Mouse (Mus musculus) embryo, embryonic 10 days (tissue): ENCODE results near the gene Nxpe2.

ENCODE experiments used
- DNase-seq: peaks from one replicate; pipeline ENCODE4 v3.0.0-alpha.2; 2015; ENCODE audit warnings: low spot score

Gene Nxpe2

DNA sequence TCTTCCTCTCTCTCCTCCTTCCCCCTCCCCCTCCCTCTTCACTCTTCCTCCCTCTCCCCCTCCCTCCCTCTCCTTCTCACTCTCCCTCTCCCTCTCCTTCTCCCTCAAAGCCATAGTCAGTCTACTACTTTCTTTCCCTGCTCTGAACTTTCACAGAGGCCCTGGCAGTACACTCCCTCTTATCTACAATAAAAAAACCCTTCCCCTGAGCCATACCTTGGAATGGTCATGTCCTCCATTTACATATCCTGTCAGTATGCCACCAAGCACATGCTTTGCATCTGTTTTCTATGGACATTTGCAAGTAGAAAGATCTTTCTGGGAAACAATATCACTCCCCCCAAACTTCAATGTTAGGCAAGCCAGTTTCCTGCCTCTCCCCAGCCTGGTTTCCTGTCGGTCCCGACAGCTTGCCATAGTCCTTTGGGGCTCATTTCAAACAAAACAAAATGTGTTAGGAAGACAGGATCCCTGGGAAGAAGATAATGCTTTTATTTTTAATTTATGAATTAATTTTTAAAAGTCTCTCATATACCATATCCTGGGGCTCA is at the start of gene Nxpe2:
Gene Nxpe2, minus strand, starts transcription at position 307 of the 551 bp plus-strand sequence.
- no peak for DNase-seq

DNA sequence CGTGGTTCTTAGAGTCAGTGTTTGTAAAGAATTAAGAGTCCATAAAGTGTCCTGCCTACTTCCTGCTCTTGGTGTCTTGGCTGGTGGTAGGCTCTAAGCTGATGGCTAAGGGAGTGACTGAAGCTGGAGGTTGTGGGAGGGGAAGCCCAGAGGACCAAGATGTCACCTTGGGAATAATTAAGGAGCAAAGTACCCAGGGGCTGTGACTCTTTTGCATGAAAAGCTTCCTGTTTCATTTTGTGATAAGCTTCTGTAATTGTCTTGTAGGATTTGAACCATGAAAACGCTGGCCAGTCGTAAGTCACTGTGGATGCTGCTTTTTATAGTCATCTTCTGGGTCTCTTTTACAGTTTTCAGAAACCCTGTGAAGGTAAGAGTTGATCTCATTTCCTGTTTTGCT is 36.7 kb upstream of the Nxpe2 start:
- DNase-seq = no peak

DNA sequence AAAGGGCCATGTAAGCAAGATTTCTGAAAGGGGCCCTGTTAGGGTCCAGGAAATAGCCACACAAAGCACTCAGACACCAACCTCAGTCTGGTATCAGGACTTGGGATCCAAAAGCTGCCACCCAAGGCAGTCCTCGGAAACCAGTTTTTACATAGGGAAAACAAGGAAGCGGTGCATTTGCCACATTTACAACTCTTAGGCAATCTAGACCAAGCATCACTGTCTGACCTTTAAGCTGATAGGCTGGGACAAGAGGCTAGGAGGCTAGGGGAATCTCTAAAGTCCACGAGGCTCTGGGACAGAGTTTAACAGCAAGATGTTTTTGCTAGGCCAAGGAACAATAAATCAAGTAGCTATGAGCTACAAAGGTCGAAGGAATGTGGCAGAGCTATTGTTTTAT is 35.2 kb upstream of the Nxpe2 start:
- no peak for DNase-seq

DNA sequence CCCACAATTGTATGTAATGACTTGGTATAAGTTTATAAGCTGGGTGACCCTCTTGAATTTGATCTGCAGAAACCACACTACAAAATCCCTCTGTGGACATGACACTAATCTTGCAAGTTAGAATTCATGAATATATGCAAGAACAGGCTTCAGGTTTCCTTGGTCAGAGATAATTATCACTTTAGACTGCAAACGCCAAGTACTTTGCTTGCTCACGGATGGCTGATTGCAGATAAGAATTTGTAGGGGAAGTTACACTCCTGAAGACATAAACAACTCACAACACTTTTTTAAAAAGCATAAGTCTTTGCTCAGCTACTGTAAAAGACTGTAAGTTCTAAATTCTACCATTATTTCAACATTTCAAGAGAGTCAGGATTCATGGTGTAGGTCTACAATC is 21.1 kb upstream of the Nxpe2 start:
- no peak for DNase-seq

DNA sequence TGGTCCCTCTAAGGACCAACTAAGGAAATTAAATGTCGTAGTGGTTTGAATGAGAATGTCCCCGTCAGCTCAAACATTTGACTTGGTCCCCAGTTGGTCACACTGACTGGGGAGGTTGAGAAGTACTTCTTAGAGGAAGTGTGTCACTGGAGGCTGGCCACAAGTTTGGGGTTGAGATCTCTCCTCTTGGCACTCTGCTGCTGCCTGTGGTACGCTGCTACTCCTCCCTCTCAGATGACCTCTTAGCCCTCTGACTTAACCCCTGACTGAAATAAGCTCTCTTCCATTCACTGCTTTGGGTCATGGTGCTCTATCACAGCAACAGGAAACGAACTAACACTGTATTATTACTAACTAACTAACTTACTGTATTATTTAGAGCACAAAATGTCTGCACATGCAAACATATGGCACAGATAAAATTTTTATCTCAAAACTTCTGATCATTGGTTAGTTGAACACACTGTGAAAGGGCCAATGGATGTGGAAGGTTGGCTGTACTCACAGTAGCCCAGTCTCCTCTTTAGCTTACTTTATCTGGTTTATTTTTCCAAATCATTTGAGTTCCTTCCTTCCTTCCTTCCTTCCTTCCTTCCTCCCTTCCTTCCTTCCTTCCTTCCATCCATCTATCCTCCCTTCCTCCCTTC is 20.1 kb upstream of the Nxpe2 start:
- DNase-seq = no peak

DNA sequence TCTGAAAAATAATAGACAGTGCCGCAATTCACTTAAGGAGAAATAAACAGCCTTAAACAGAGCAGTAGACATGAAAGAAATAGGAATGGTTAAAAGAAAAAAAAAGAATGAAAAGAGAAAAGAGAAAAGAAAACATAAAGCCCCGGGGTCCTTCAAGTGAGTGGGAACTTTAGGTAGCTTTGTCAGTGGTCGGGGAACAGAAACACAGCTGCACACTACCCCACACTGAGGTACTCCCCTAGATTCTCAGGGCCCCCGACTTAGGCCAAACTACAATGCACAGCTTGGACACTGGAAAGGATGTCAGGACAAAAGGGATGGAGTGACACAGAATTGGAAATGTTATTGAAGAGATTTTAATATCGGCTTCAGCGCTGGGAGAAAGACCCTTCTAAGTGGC is 9.5 kb upstream of the Nxpe2 start:
- DNase-seq = no peak

DNA sequence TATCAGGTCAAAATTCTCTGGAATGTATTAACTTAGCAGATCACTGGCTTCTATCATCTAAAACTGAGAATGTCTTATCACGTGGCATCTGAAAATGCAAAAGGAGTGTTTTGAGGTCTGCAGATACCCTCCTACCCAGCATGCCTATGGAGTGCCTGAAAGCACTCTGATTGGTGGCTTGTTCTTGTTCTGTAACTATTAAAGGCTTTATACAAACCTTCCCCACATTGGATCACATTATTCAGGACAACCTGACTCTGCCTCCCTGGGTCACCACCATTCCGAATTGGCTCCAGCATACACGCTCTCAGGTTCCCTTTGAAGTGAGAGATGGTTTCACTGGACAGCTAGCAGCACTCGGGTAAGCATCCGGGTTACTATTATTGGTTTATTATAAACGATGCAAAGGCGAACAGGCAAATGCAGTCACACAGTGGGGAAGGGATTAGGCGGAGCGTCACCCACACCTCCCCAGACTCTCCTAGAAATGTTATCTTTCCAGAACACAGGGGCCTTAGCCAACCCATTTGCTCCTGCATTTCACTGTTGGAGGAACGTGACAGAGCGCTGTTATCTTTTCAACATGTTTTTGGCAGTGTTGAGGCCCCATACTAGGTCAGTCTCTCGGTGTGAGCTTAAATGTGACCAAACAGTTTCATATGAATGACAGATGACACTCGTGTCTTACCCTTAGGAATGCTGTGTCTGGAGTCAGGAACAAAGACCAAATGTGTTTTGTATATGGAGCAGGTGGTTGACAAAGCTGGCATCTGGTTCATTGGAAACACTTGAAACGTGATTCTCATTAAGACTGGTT is 8.8 kb upstream of the Nxpe2 start:
- DNase-seq = peak; percentile 11

DNA sequence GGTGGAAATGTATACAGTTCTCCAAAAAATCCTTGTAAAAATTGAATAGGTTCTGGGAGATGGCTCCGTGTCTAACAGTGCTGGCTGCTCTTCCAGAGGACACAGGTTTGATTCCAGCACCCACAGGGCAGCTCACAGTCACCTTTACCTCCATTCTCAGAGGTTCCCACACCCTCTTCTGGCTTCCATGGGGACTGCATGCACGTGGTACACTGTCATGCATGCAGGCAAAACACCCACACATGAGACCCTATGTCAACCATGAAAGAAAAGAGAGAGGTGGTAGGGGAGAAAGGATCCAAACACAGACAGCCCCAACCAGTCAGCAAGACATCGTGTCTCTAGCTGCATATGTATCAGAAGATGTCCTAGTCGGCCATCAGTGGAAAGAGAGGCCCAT is 7.6 kb upstream of the Nxpe2 start:
- no peak for DNase-seq

DNA sequence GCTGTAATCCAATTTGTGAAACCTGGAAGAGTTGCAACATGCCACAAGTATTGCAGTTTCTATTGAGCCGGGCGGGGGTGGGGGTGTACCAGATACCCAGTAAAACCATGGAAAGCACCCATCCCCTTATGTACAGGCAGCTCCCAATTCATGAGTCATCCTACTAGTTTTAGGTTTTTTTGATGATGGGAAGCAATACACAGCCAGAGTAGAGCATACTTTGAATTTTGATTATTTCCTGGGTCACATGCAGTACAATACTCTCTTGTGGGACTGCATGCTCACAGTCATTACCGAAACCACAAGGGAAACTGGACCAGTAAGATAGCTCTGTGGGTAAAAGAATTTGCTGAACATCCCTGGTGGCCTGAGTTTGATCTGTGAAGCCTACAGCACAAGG is 3.8 kb upstream of the Nxpe2 start:
- DNase-seq = no peak

DNA sequence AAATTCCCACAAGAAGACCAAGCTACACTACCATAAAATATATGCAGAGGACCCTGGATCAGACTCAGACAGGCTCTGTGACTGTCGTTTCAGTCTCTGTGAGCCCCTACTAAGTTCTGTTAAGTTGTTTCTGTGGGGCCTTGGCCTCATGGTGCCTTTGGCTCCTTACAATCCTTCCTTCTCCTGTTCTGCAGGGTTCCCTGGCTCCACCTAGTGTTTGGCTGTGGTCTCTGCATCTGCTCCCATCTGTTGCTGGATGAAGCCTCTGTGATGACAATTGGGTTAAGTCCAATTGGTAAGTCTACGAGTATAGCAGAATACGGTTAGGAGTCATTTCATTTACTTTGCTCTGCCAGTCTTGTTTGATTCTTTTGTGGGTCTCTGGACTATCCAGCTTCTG is 1.5 kb upstream of the Nxpe2 start:
- peak; percentile 83 for DNase-seq

DNA sequence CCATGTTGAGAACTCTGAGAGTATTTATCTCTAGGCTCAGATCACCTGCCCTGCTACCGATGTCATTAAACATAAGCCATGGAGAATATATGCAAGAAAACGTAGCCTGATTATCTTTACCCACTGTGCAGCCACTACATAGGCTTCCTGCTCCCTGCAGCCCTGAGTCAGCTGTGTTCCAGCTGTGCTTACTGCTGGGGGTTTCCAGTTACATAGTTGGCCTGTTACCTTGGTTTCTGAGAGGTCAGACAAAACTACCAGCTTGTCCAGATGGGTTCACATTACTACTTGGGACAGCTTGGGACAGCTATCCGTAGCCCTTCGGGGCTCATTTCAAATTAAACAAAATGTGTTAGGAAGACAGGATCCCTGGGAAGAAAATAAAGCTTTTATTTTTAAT is 868 bp upstream of the Nxpe2 start:
- peak; percentile 59 for DNase-seq

DNA sequence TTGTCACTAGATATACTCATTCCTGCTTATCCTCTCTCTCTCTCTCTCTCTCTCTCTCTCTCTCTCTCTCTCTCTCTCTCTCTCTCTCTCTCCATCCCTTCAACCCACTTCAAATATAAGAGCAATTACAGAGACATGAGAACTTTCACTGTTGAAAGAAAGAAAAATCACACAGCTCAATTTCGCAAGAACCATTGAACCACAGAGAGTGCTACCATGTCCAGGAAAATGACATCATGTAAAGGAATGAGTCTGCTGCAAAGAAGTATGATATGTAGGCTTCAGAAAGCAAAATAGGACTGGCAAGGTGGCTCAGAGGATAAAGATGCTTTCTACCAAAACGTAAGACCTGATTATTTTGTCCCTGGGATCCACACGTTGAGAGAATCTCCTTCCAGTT is 7.4 kb downstream of the Nxpe2 start:
- no peak for DNase-seq

DNA sequence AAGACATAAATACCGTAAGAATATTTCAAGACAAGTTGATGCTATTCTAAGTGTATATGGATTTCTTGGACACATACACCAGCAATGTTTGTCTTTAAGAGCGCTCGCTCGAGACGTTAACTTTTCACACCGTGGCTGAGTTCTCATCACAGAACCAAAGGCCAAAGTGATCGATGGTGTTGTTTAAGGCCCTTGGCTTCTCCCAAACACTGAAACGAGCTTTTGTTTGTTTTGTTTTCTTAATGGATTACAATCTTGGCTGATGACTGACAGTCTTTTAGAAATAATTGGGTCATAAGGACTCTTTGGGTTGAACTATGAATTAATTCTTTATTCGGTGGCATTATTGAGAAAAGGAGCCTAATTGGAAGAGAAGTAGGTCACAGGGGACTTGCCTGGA is 7.8 kb downstream of the Nxpe2 start:
- DNase-seq = no peak

DNA sequence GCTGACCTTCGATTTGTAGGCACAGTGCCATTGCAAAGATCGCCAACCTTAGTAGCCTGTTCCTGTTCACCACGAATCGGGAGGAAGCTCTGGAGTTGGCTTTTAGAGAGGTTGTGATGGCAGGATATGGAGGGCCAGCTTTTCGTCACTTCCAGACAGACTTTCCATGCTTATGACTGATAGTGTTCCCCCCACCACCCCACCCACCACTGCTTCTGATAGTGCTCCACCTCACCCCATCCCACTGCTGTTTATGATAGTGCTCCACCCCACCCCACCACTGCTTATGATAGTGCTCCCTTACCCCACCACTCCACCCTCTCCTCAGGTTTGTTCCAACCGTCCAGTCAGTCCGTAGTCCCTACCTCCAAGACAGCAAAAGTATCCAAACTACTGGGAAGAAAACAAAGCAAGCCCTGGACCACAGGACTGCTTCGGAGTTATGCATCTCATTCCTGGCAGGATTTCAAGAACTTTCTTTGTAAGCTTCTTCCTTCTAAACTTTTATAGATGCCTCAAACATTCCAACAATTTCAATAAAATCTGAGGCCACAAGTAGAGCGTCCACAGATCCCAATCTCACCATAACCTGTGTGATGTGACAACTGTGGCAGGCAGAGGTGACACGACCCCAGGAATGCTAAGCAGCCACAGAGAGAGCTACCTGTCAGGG is 12.4 kb downstream of the Nxpe2 start:
- DNase-seq = no peak

DNA sequence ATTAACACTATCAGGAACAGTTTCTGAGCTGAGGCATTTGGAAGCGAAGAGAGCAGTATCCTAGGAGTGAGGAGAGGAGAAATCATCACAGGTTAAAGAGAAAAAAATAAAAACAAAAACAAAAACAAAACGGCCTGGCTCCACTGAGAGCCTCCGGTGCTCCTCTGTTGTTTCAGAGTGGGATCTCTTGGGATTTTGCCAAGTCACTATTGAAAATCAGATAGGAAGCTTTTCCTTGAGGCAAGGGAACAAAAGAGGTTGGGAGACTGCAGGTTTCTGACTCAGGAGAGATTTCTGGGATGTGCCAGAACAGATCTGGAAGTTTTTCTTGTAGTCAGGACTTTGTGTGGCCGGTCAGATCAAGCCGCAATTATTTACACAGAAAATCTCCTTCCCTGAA is 13.7 kb downstream of the Nxpe2 start:
- no peak for DNase-seq

DNA sequence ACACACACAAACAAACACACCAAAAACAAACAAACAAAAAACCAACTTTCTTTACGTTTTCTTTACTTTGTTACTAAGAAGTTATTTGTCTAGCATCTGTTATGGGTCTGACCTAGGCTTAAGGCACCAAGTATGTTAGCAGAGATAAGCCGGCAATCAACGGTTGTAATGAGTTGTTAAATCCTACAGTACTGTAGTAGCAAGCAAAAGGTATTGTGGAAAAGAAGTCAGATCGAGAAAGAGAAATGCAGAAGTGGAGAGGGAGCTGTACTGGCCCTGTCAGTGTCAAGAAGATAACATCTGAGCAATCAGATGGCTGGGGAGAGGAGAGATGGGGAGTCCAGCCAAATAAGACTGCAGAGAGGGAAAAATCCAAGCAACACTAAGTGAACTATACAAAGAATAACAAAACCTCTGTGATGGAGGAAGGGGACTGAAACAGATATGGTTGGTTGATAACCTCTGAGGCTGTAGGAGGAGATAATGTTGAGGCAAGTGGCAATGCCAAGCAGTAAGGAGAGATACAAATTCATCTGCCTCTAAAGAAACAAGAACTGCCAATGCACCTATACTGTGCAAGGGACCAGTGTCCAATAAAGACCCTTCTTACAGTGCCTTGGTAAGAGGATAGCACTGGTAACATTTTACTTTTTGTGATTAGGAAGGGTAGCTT is 14.3 kb downstream of the Nxpe2 start:
- no peak for DNase-seq

DNA sequence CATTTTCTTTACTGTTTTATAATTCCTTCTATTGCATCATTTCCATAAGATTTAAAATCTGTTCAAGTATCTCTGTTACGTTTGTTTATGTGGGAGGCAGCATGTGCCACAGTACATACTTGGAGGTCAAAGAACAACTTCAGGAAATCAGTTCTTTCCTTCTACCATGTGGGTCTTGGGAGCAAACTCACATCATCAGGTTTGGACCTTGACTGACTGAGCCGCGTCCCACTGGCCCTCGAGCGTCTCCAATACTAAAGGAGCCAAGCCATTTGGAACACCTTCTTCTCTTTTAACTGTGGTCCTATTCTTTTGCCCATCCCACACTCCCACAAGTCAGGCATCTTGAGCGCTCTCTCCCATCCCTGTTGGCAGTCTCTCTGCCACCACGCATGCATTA is 23.7 kb downstream of the Nxpe2 start:
- no peak for DNase-seq

DNA sequence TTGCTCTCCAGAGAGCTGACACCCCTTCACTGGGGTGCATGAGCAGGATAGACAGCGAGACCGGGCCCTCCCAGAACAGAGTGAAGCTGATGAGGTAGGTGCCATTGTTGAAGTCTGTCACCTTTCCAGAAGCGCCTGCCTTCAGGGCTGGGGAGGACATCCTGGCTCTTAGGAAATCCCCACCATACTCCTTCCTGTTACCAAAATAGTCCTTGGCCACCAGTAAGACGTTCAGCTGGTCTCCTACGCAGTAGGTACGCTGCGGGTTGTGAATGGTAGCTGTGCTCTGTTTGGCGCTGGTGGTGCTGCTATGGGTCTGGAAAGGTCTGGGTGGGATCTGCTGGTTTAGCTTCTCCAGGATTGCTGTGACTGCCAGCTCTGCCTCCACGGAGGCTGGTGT is 26.9 kb downstream of the Nxpe2 start:
- DNase-seq = no peak

DNA sequence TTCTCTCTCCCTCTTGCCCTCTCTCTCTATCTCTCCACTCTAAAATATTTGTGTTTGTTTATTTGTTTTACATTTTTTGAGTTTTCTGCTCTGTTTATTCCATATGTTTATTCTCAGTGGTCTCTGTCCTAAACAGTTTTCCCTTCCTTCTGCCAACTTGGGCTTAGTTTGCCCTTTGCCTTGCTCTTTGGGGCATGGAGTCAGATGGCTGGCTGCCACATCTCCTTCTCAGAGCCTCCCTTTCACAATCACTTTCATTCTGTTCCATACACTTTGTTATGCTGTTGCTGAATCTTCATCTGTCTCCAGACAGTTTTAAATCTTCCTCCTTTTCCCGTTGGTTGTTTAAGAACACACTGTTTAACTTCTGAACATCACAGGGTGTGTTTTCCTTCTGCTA is 37.4 kb downstream of the Nxpe2 start:
- DNase-seq = no peak

DNA sequence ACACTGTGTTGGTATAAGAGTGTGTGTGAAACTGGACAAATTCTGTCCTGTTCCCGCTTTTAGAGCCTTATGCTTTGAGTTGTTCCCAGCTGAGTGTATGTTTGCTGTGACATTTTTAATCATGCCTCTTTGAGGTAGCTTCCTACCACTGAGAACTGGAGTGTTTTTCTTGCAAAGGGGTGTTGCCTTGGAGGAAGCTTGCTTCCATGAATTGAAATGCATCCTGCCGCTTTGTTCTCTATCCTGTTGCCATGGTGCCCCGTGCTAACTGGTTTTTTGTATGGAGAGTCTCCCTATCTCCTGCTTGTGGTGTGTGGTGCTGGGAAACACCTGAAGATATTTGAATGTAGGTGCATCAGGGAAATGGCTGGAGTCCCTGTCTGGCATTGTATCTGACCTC is 39.1 kb downstream of the Nxpe2 start:
- peak; percentile 50 for DNase-seq

DNA sequence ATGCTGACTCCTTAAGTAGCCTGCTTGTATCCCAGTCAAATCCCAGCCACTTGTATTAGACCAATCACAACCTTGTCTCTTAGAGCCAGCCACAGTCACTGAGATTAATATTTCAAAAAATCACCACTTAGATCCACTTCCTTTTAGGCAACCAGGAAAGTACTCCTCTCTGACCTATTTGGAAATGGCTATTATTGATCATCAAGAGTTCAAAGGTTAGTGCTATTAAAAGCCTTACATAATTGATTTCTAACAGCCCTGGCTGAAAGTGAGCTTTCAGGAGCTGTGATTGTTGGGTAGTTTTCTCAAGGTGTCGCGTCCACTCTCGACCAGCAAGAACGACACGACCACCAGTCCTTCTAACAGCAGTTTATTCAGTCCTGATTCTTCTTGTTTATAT is 42.0 kb downstream of the Nxpe2 start:
- no peak for DNase-seq

DNA sequence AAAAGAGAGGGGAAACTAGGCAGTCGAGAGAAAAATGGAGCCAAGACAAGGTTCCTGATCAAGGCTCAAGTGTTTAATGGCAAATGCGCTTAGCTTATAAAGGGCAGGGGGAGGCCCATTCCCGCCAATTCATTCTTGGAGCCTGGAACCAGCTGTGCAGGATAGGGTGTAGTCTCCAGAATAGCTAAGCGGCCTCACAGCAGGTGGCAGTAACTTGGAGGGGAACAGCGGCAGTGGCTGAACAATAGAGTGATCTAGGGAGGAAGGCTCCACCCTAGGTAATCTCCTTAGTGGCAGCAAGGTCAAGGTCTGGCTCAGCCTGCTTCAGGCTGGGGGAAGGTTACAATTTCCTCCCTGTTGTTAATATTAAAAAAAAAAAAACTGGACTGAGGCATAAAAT is 49.7 kb downstream of the Nxpe2 start:
- DNase-seq = peak; percentile 22

DNA sequence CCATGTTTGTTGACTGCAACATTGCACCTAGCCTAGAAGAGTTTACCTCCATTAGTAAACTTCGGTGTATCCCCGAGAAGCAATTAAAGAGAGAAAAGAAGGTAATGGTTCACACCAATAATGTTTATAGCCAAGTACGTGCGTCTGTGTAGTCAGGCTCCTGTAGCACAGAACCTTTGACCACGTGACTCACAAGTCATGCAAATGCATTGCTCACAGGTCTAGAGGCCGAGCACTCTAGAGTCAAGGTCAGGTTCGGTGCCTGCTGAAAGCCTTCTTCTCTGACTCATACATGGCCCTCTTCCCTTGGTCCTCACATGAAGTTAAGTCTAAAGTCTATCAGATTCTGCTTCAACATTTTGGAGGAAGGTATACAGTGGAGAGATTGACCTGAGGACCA is 54.3 kb downstream of the Nxpe2 start:
- DNase-seq = no peak
